Mouse (Mus musculus): ENCODE measurements around the gene Ints4. TPM values are rescaled to one million over a fixed set of nuclear protein-coding genes. Genes with fewer than 3 reads are reported as not detected.

Ints4 gene
- total and polyA plus RNA-seq, 2 experiments from 2014 or later: 23.3 to 32.8 TPM

- no peak overlapping the region for H3K9ac ChIP-seq (replicated peaks; ENCODE audit: low read length, poor library complexity, severe bottlenecking)
- no peaks in the 10 kb centered on the region for H3K4me1 ChIP-seq (ENCODE audit: insufficient read depth, low read length)
- peak overlapping the region; percentile 75 for H3K4me2 ChIP-seq (ENCODE audit: low read depth, low read length, poor library complexity, severe bottlenecking)
- H3K27ac ChIP-seq (ENCODE audit: low read depth, low read length): no peak overlapping the region
- H3K4me3 ChIP-seq (ENCODE audit: low read depth, low read length): peak overlapping the region; percentile 74
- 25% methylated on average over 3 of the region's 3 CpGs for WGBS
- H3K36me3 ChIP-seq (ENCODE audit: insufficient read depth, low read length): peaks cover 6% of the 10 kb centered on the region
- H3K9me3 ChIP-seq (ENCODE audit: low read length): no peaks in the 10 kb centered on the region
- H3K27me3 ChIP-seq (ENCODE audit: insufficient read depth, low read length): no peaks in the 10 kb centered on the region
- TF ChIP-seq CTCF (IDR thresholded peaks at IDR 0.05): no peak
- DNase-seq (ENCODE audit: low spot score) (no peak), ATAC-seq (ENCODE audit: low FRiP score) (no peak)
Measured at GRCm38 (mm10) chr7:97480290-97480689, 466 bp upstream of the Ints4 start.

DNA sequence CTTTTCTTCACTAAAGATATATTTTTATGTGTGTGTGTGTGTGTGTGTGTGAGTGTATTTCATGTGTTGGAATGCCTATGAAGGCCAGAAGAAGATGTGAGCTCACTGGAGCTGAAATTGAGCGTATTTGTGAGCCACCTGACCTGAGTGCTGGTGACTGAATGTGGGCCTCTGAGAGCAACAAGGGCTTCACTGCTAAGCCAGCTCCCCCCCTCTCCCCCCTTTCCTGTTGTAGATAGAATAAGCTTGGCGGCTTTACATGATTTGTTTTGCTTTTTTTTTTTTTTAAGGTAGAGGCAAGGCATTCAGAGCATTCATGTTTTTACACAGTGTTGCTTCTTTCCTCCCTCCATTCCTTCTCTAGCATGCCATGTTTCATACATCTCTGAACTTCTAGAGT is 2.6 kb downstream of the Ints4 start:
- no peak for ATAC-seq (ENCODE audit: low FRiP score)
- DNase-seq (ENCODE audit: low spot score): no peak
- Histone ChIP-seq H3K9ac (replicated peaks; ENCODE audit: low read length, poor library complexity, severe bottlenecking) (no peak overlapping the region), H3K4me2 (ENCODE audit: low read depth, low read length, poor library complexity, severe bottlenecking) (no peak overlapping the region), H3K27ac (ENCODE audit: low read depth, low read length) (no peak overlapping the region), H3K27me3 (ENCODE audit: insufficient read depth, low read length) (no peaks in the 10 kb centered on the region), H3K4me1 (ENCODE audit: insufficient read depth, low read length) (no peaks in the 10 kb centered on the region), H3K9me3 (ENCODE audit: low read length) (no peaks in the 10 kb centered on the region), H3K4me3 (ENCODE audit: low read depth, low read length) (no peak overlapping the region), H3K36me3 (ENCODE audit: insufficient read depth, low read length) (peaks cover 18% of the 10 kb centered on the region)
- WGBS: 81% methylated on average over 2 of the region's 2 CpGs
- no peak for TF ChIP-seq CTCF (IDR thresholded peaks at IDR 0.05)

DNA sequence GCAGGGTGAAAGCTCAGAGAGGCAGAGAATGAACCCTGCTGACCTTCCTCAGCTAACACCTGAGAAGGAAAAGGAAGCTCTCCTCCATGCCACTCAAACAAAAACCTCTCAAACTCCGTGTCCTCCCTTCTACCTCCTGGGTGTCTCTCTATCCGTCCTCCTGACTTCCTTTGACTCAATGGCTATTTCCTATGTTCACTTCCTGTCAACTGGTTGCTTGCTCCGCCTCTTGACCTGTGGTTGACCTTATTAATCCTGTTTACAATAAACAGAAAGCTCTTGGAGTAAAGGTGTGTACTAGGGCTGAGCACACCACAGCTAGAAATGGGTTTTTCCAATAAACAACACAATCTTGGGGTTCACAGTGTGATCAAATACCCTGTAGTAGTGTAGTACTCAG is 10.4 kb downstream of the Ints4 start:
- H3K4me3 ChIP-seq (ENCODE audit: low read depth, low read length): no peak overlapping the region
- no peaks in the 10 kb centered on the region for H3K27me3 ChIP-seq (ENCODE audit: insufficient read depth, low read length)
- no peak for TF ChIP-seq CTCF (IDR thresholded peaks at IDR 0.05)
- no peak overlapping the region for H3K4me2 ChIP-seq (ENCODE audit: low read depth, low read length, poor library complexity, severe bottlenecking)
- no peak for ATAC-seq (ENCODE audit: low FRiP score)
- H3K9me3 ChIP-seq (ENCODE audit: low read length): no peaks in the 10 kb centered on the region
- no peak overlapping the region for H3K27ac ChIP-seq (ENCODE audit: low read depth, low read length)
- H3K9ac ChIP-seq (replicated peaks; ENCODE audit: low read length, poor library complexity, severe bottlenecking): no peak overlapping the region
- no peaks in the 10 kb centered on the region for H3K4me1 ChIP-seq (ENCODE audit: insufficient read depth, low read length)
- WGBS: 83% methylated on average over 3 of the region's 3 CpGs
- DNase-seq (ENCODE audit: low spot score): no peak
- H3K36me3 ChIP-seq (ENCODE audit: insufficient read depth, low read length): peaks cover 26% of the 10 kb centered on the region

GRCm38 (mm10) chr7:97492420-97492819 is 11.7 kb downstream of the Ints4 start:
- TF ChIP-seq CTCF (IDR thresholded peaks at IDR 0.05): no peak
- Histone ChIP-seq H3K27ac (ENCODE audit: low read depth, low read length) (no peak overlapping the region), H3K36me3 (ENCODE audit: insufficient read depth, low read length) (peaks cover 18% of the 10 kb centered on the region), H3K9me3 (ENCODE audit: low read length) (no peaks in the 10 kb centered on the region), H3K4me2 (ENCODE audit: low read depth, low read length, poor library complexity, severe bottlenecking) (no peak overlapping the region), H3K27me3 (ENCODE audit: insufficient read depth, low read length) (no peaks in the 10 kb centered on the region), H3K4me3 (ENCODE audit: low read depth, low read length) (no peak overlapping the region), H3K9ac (replicated peaks; ENCODE audit: low read length, poor library complexity, severe bottlenecking) (no peak overlapping the region), H3K4me1 (ENCODE audit: insufficient read depth, low read length) (no peaks in the 10 kb centered on the region)
- ATAC-seq (ENCODE audit: low FRiP score) (no peak), DNase-seq (ENCODE audit: low spot score) (no peak)
- 90% methylated on average over 4 of the region's 4 CpGs for WGBS

DNA sequence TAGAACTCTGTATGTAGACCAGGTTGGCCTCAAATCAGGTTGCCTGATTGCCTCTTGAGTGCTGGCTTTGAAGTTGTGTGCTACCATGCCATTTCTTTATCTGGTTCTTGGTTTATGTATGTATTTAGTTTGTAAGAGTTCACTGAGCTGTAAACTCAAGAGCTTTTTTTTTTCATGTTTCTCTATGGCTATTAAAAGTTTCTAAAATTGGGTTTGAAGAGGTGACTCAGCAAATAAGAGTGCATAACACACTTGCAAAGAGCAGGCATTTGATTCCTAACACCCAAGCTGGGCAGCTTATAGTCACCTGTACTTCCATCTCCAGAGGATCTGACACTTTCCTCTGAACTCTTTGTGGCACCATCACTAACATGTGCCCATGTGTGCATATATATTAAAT is 14.3 kb downstream of the Ints4 start:
- H3K4me1 ChIP-seq (ENCODE audit: insufficient read depth, low read length): no peaks in the 10 kb centered on the region
- H3K4me2 ChIP-seq (ENCODE audit: low read depth, low read length, poor library complexity, severe bottlenecking): no peak overlapping the region
- peaks cover 15% of the 10 kb centered on the region for H3K36me3 ChIP-seq (ENCODE audit: insufficient read depth, low read length)
- no peak overlapping the region for H3K9ac ChIP-seq (replicated peaks; ENCODE audit: low read length, poor library complexity, severe bottlenecking)
- no peak for TF ChIP-seq CTCF (IDR thresholded peaks at IDR 0.05)
- DNase-seq (ENCODE audit: low spot score): no peak
- no peaks in the 10 kb centered on the region for H3K27me3 ChIP-seq (ENCODE audit: insufficient read depth, low read length)
- H3K27ac ChIP-seq (ENCODE audit: low read depth, low read length): no peak overlapping the region
- H3K4me3 ChIP-seq (ENCODE audit: low read depth, low read length): no peak overlapping the region
- no peaks in the 10 kb centered on the region for H3K9me3 ChIP-seq (ENCODE audit: low read length)
- no peak for ATAC-seq (ENCODE audit: low FRiP score)

DNA sequence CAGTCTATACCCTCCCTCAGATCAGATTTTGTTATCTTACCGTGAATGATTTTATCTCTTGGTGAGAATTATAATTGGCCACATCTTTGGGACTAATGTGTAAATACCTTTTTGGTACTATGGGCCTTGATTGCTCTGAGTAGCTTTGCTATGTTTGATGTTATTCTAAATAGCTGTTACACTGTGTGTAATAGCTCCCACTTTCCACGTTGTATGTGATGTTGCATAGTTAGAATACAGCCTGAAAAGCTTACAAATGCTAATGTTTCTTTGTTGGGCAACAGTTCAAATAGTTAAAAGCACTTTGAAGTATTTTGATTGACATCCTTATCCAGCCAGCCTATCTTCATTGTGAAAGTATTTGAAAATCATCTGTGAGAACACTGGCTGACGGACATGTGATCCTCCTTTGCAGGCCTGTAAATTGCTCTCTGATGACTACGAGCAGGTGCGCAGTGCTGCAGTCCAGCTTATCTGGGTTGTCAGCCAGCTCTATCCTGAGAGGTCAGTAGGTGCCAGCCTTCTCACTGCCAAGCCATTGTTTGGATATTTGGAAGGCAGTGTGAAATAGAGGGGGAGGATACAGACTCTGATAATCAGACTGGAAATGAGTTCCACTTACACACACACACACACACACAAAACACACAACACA is 19.9 kb downstream of the Ints4 start:
- ATAC-seq (ENCODE audit: low FRiP score) (no peak; the same call in 1 of the 2 replicates), DNase-seq (ENCODE audit: low spot score) (peak; percentile 33)
- Histone ChIP-seq H3K9ac (replicated peaks; ENCODE audit: low read length, poor library complexity, severe bottlenecking) (no peak overlapping the region), H3K9me3 (ENCODE audit: low read length) (no peaks in the 10 kb centered on the region), H3K4me1 (ENCODE audit: insufficient read depth, low read length) (no peaks in the 10 kb centered on the region), H3K4me3 (ENCODE audit: low read depth, low read length) (no peak overlapping the region), H3K27me3 (ENCODE audit: insufficient read depth, low read length) (no peaks in the 10 kb centered on the region), H3K36me3 (ENCODE audit: insufficient read depth, low read length) (0 out of 2 replicates have a peak, but pooled peaks cover 3% of the 10 kb centered on the region), H3K27ac (ENCODE audit: low read depth, low read length) (no peak overlapping the region), H3K4me2 (ENCODE audit: low read depth, low read length, poor library complexity, severe bottlenecking) (no peak overlapping the region)
- WGBS: 60% methylated on average over 5 of the region's 5 CpGs
- no peak for TF ChIP-seq CTCF (IDR thresholded peaks at IDR 0.05)

Data from midbrain, postnatal 0 days (tissue).